Mouse (Mus musculus) hindbrain, embryonic 14.5 days (tissue): ENCODE data around the gene Nrcam. TPM values are rescaled to one million over a fixed set of nuclear protein-coding genes. Genes with fewer than 3 reads are reported as not detected.

Source experiments
- ATAC-seq: fragments of 200-750 bp; cut with Nextera tagmentation; 2 replicates; pipeline ENCODE4 v1.8.0; 2017; ENCODE audit warnings: moderate number of reproducible peaks, mild to moderate bottlenecking, moderate TSS enrichment, moderate library complexity; ENCODE audit not compliant: low FRiP score
- DNase-seq: peaks from one replicate; pipeline ENCODE4 v3.0.0-alpha.2; 2015; ENCODE audit warnings: low spot score
- H3K27ac ChIP-seq: fragments of 300-500 bp; sonication (generic); 2 replicates; pipeline ENCODE4 v1.5.1; 2014; ENCODE audit warnings: mild to moderate bottlenecking, moderate library complexity
- H3K27me3 ChIP-seq: fragments of 300-500 bp; sonication (generic); 2 replicates; pipeline ENCODE4 v1.6.1; 2014; ENCODE audit warnings: mild to moderate bottlenecking, low read length, mixed read lengths; ENCODE audit not compliant: control insufficient read depth, insufficient read depth
- H3K36me3 ChIP-seq: fragments of 300-500 bp; sonication (generic); replicated peaks from 2 replicates; pipeline ENCODE4 v1.6.1; 2014; ENCODE audit not compliant: control insufficient read depth, insufficient read depth
- H3K4me1 ChIP-seq: fragments of 300-500 bp; sonication (generic); replicated peaks from 2 replicates; pipeline ENCODE4 v1.6.1; 2014; ENCODE audit warnings: antibody characterized with exemption, low read length, mixed read lengths; ENCODE audit not compliant: control insufficient read depth, insufficient read depth
- H3K4me2 ChIP-seq: fragments of 300-500 bp; sonication (generic); replicated peaks from 2 replicates; pipeline ENCODE4 v1.6.1; 2014; ENCODE audit warnings: mild to moderate bottlenecking, moderate library complexity
- H3K4me3 ChIP-seq: fragments of 300-500 bp; sonication (generic); replicated peaks from 2 replicates; pipeline ENCODE4 v1.5.1; 2014; ENCODE audit warnings: mild to moderate bottlenecking, low read length
- H3K9ac ChIP-seq: fragments of 300-500 bp; sonication (generic); 2 replicates; pipeline ENCODE4 v1.6.1; 2014
- H3K9me3 ChIP-seq: fragments of 300-500 bp; sonication (generic); 2 replicates; pipeline ENCODE4 v1.6.1; 2016; ENCODE audit warnings: low read length; ENCODE audit not compliant: control insufficient read depth
- WGBS: fragments of 180-500 bp; shearing (Covaris S2); extraction: QIAGEN DNeasy Blood & Tissue Kit; methylation state at CpG from one replicate; pipeline ENCODE4 v1.1.7; 2014; 5-methylcytosine and 5-hydroxymethylcytosine counted together
- polyA plus RNA-seq: library from polyadenylated mRNA; unstranded; fragments of >200 nt; fragmentation: Nextera tagmentation; extraction: Ambion mirVana; gene quantifications from 2 replicates; pipeline ENCODE4 v1.2.1, GENCODE M21; 2014

Nrcam gene
- polyA plus RNA-seq, 1 experiment from 2014 or later = 155 TPM

- no peaks in the 10 kb centered on the region for H3K36me3 ChIP-seq
- H3K9ac ChIP-seq = no peak overlapping the region
- WGBS = 38% methylated on average over 5 of the region's 5 CpGs
- no peak for ATAC-seq
- no peaks in the 10 kb centered on the region for H3K27me3 ChIP-seq
- no peak for DNase-seq
- peaks cover 24% of the 10 kb centered on the region for H3K4me1 ChIP-seq
- H3K27ac ChIP-seq = no peak overlapping the region
- H3K9me3 ChIP-seq = no peaks in the 10 kb centered on the region
- H3K4me3 ChIP-seq = no peak overlapping the region
- no peak overlapping the region for H3K4me2 ChIP-seq
Measured at GRCm38 (mm10) chr12:44345251-44345650, 16.6 kb downstream of the Nrcam start.

DNA sequence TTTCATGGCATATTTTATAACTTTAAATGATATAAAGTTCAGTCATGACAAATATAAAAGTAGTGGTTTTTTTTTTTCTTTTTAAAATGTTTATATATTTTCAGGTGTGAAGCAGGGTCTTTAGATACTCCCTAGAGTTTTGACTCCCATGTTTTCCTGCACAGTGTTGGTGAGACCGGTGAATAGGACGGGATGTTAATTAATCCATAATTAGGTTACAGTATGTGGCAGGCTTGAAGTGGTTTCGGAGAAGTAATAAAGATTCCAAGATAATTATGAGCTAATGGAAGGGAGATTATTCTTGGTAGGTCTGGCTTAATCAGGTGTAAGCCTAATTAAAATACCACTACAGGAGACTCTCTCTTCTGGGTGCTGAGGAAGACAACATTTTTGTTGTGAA lies 17.5 kb downstream of the Nrcam start:
- H3K27me3 ChIP-seq = no peaks in the 10 kb centered on the region
- ATAC-seq (peak; percentile 58; the same call in 1 of the 2 replicates), DNase-seq (no peak)
- WGBS = 42% methylated on average over 3 of the region's 3 CpGs
- no peaks in the 10 kb centered on the region for H3K36me3 ChIP-seq
- H3K4me1 ChIP-seq = peaks cover 24% of the 10 kb centered on the region
- no peak overlapping the region for H3K4me2 ChIP-seq
- no peak overlapping the region for H3K9ac ChIP-seq
- H3K27ac ChIP-seq = peak overlapping the region; percentile 62; the same call in 1 of the 2 replicates
- H3K9me3 ChIP-seq = no peaks in the 10 kb centered on the region
- no peak overlapping the region for H3K4me3 ChIP-seq

- no peak for ATAC-seq
- DNase-seq = no peak
- no peak overlapping the region for H3K4me2 ChIP-seq
- no peaks in the 10 kb centered on the region for H3K36me3 ChIP-seq
- no peaks in the 10 kb centered on the region; the same call in 1 of the 2 replicates for H3K4me1 ChIP-seq
- H3K4me3 ChIP-seq = no peak overlapping the region
- H3K9me3 ChIP-seq = no peaks in the 10 kb centered on the region
- H3K27ac ChIP-seq = no peak overlapping the region
- H3K9ac ChIP-seq = no peak overlapping the region
- 81% methylated on average over 4 of the region's 4 CpGs for WGBS
- H3K27me3 ChIP-seq = no peaks in the 10 kb centered on the region
Measured at GRCm38 (mm10) chr12:44355116-44355515, 26.4 kb downstream of the Nrcam start.

DNA sequence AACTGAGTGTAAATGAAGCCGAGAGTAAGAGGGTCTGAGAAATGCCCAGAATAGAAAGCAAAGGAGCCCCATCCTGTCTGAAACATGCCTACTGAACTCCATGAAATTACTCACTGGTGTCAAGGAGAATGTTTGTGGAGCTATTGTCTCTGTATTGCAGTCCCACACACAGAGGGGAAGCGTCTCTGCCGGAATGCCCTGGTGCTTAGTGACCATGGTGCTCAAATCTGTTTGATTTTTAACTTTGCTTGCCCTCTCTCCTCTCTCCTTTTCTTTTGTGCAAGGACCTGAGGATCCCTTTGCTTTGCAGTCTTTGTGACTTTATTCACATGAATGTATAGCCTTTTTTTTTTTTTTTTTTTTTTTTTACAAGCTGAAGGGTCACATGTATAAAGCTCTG lies 28.8 kb downstream of the Nrcam start:
- DNase-seq = no peak

DNA sequence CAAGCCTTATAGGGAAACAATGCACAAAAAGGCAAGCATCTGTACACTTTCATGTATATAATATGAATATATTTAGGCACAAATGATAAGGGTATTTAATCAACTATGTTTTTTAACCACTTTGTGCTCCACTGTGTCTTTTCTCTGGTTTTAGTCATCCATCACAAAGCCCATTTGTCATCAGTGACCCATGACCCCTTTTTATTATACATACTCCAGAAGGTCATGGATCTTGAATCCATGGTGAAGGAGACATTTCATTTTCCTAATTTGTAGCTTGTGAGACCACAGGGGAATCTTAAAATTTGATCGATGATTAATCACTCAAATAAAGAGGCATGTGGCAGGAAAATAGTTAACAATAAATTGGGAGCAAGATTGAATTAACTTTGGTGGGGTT lies 29.2 kb downstream of the Nrcam start:
- ATAC-seq = no peak
- Histone ChIP-seq H3K4me3 (no peak overlapping the region), H3K9me3 (no peaks in the 10 kb centered on the region), H3K36me3 (no peaks in the 10 kb centered on the region), H3K27ac (no peak overlapping the region), H3K27me3 (no peaks in the 10 kb centered on the region), H3K4me2 (no peak overlapping the region), H3K9ac (no peak overlapping the region), H3K4me1 (no peaks in the 10 kb centered on the region; the same call in 1 of the 2 replicates)
- no peak for DNase-seq
- whole genome bisulfite sequencing = 22% methylated on average over 1 of the region's 1 CpGs

More for the DNA sequence above, 28.8 kb downstream of the Nrcam start:
- no peaks in the 10 kb centered on the region; the same call in 1 of the 2 replicates for H3K4me1 ChIP-seq
- WGBS = 5% methylated on average over 3 of the region's 3 CpGs
- no peak for ATAC-seq
- H3K4me2 ChIP-seq = no peak overlapping the region
- H3K9me3 ChIP-seq = no peaks in the 10 kb centered on the region
- H3K27me3 ChIP-seq = no peaks in the 10 kb centered on the region
- H3K36me3 ChIP-seq = no peaks in the 10 kb centered on the region
- H3K9ac ChIP-seq = no peak overlapping the region
- no peak overlapping the region for H3K27ac ChIP-seq
- no peak overlapping the region for H3K4me3 ChIP-seq

- peaks cover 29% of the 10 kb centered on the region for H3K4me1 ChIP-seq
Measured at GRCm38 (mm10) chr12:44371076-44371710, 42.5 kb downstream of the Nrcam start.

GRCm38 (mm10) chr12:44375956-44376355 lies 47.3 kb downstream of the Nrcam start:
- Histone ChIP-seq H3K4me1 (peaks cover 22% of the 10 kb centered on the region), H3K27me3 (no peaks in the 10 kb centered on the region), H3K9me3 (no peaks in the 10 kb centered on the region), H3K9ac (no peak overlapping the region), H3K27ac (no peak overlapping the region), H3K4me3 (no peak overlapping the region), H3K4me2 (no peak overlapping the region), H3K36me3 (no peaks in the 10 kb centered on the region)
- no peak for ATAC-seq
- no peak for DNase-seq
- WGBS = 63% methylated on average over 6 of the region's 6 CpGs

More at GRCm38 (mm10) chr12:44371076-44371710, 42.5 kb downstream of the Nrcam start:
- H3K9me3 ChIP-seq = no peaks in the 10 kb centered on the region
- ATAC-seq (0 out of 2 replicates have a peak, but pooled peaks have one; percentile 51), DNase-seq (no peak)
- no peak overlapping the region for H3K4me2 ChIP-seq
- no peaks in the 10 kb centered on the region for H3K27me3 ChIP-seq
- H3K9ac ChIP-seq = no peak overlapping the region
- H3K27ac ChIP-seq = 0 out of 2 replicates have a peak overlapping the region, but pooled peaks have one; percentile 11
- no peaks in the 10 kb centered on the region for H3K36me3 ChIP-seq
- WGBS = 52% methylated on average over 3 of the region's 3 CpGs
- no peak overlapping the region for H3K4me3 ChIP-seq

- ATAC-seq = peak; percentile 40; the same call in 1 of the 2 replicates
Measured at GRCm38 (mm10) chr12:44378431-44379161, 49.9 kb downstream of the Nrcam start.

DNA sequence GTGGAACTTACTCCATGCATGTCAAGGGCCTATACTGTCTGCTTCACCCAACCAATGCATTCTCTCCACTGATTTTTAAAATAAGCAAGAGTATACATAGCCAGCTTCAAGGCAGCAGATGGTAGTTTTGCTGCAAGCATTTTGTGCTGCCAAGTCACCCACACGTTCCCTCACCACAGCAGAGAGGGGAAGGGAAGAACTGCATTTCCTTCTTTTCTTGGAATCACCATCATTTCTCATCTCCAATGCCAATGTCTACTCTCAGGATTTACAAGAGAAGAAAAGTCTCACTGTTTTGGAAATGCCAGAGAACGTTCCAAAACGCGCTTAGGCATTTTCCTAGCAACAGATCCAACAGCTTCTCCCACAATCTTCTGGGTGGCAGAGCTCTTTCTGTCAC lies 52.1 kb downstream of the Nrcam start:
- no peak overlapping the region for H3K4me2 ChIP-seq
- H3K27ac ChIP-seq = no peak overlapping the region
- H3K4me3 ChIP-seq = no peak overlapping the region
- H3K36me3 ChIP-seq = no peaks in the 10 kb centered on the region
- H3K4me1 ChIP-seq = peaks cover 5% of the 10 kb centered on the region
- DNase-seq = no peak
- WGBS = 86% methylated on average over 4 of the region's 4 CpGs
- no peaks in the 10 kb centered on the region for H3K27me3 ChIP-seq
- no peak for ATAC-seq
- H3K9ac ChIP-seq = no peak overlapping the region
- H3K9me3 ChIP-seq = no peaks in the 10 kb centered on the region

More at GRCm38 (mm10) chr12:44378431-44379161, 49.9 kb downstream of the Nrcam start:
- no peak overlapping the region for H3K4me3 ChIP-seq
- no peaks in the 10 kb centered on the region for H3K36me3 ChIP-seq
- no peak overlapping the region for H3K27ac ChIP-seq
- H3K9ac ChIP-seq = no peak overlapping the region
- no peaks in the 10 kb centered on the region for H3K9me3 ChIP-seq
- no peaks in the 10 kb centered on the region for H3K27me3 ChIP-seq
- peaks cover 10% of the 10 kb centered on the region for H3K4me1 ChIP-seq
- 64% methylated on average over 8 of the region's 8 CpGs for WGBS
- DNase-seq = no peak
- no peak overlapping the region for H3K4me2 ChIP-seq
